Mouse (Mus musculus): ENCODE data around the gene Gm21954. TPM values are rescaled to one million over a fixed set of nuclear protein-coding genes. Genes with fewer than 3 reads are reported as not detected.

The Gm21954 gene
- not detected for polyA plus RNA-seq (2014; fragmentation: Illumina TruSeq; extraction: RNeasy Lipid Tissue Mini Kit (QIAGEN cat#74804); ENCODE audit: low read depth, low replicate concordance)

DNA sequence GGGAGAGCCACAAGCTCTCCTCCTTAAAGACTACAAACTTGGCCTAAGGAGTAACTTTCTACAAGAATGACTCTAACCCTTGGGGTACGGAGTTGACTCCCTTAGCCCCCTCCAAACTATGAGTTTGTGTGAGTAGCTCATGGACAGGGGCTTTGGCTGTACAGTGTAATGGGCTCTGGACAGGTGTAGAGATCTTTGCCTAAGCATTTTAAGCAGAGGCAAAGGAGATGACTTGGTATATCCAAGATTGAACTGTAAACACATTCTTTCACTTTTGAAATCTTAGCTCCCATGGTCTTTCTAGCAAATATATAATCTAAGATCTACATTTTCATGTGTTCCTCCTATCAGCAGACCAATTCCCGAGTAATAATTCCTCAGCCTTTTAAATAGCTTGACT is at the start of gene Gm21954:
Gene Gm21954, minus strand, starts transcription at position 101 of the 400 bp plus-strand sequence.

Other genes with a start within 250 kb of the Gm21954 start
- 44.2 TPM for gene Dclk1, start 229.8 kb downstream of the Gm21954 start, polyA plus RNA-seq (2014; fragmentation: Illumina TruSeq; extraction: RNeasy Lipid Tissue Mini Kit (QIAGEN cat#74804); ENCODE audit: low read depth, low replicate concordance)

Data from sigmoid colon, adult 10 weeks (tissue).